In genomic region chr16:11359173-11359572, GRCm38 (mm10) we compare ENCODE assay signal across 32 mouse cellular contexts. TPM values are rescaled to one million over a fixed set of nuclear protein-coding genes. Genes with fewer than 3 reads are reported as not detected.
DNase-seq lines count a peak whose midpoint lies in the region; ATAC-seq and TF ChIP-seq lines count a peak whose summit lies in the region.
"Had no signal": no experiment of that assay in that cellular context is flagged by ENCODE, and none has a peak within 500 bp of the region (broad histone marks: within the 10 kb centered on the region; RNA-seq: fewer than 3 reads in every experiment).

No protein-coding gene starts in this region.

- WGBS in lung, embryonic 15.5 days = 47% methylated on average over 5 of the region's 5 CpGs
- 47% methylated on average over 5 of the region's 5 CpGs for WGBS in stomach, embryonic 15.5 days
- 65% methylated on average over 5 of the region's 5 CpGs for WGBS in intestine, embryonic 15.5 days

- peak overlapping the region; percentile 26; the same call in 1 of the 2 replicates for H3K4me2 ChIP-seq in lung, embryonic 15.5 days
- no peak overlapping the region for H3K4me2 ChIP-seq in stomach, embryonic 15.5 days
- H3K4me2 ChIP-seq in intestine, embryonic 15.5 days (replicated peaks) = no peak overlapping the region
- H3K4me2 ChIP-seq: forebrain, embryonic 13.5 days; heart, embryonic 12.5 days; heart, embryonic 15.5 days; hindbrain, embryonic 13.5 days had no signal

- H3K36me3 ChIP-seq in lung, embryonic 15.5 days = no peaks in the 10 kb centered on the region
- H3K36me3 ChIP-seq in E14TG2a.4 (ENCODE audit: insufficient read depth, low read length) (peaks cover 14% of the 10 kb centered on the region), ES-Bruce4 (ENCODE audit: control insufficient read depth, insufficient read depth, low read length, poor library complexity, severe bottlenecking) (no peaks in the 10 kb centered on the region)
- 0 out of 2 replicates have a peak, but pooled peaks cover 4% of the 10 kb centered on the region for H3K36me3 ChIP-seq in stomach, embryonic 15.5 days
- no peaks in the 10 kb centered on the region for H3K36me3 ChIP-seq in intestine, embryonic 15.5 days
- H3K36me3 ChIP-seq: forebrain, embryonic 10.5 days; heart, embryonic 15.5 days; hindbrain, embryonic 10.5 days had no signal

- no peak for TF ChIP-seq POLR2A in ES-Bruce4 (IDR thresholded peaks at IDR 0.05; ENCODE audit: insufficient read depth, low read length)

- intact Hi-C loops in left cerebral cortex, postnatal 36 days (cut with DNase I) = no loop called here

- H3K27me3 ChIP-seq in lung, embryonic 15.5 days = no peaks in the 10 kb centered on the region
- no peaks in the 10 kb centered on the region for H3K27me3 ChIP-seq in E14TG2a.4 (ENCODE audit: insufficient read depth, low read length)
- no peaks in the 10 kb centered on the region for H3K27me3 ChIP-seq in ES-Bruce4 (ENCODE audit: control insufficient read depth, insufficient read depth, low read length, poor library complexity, severe bottlenecking)
- H3K27me3 ChIP-seq in stomach, embryonic 15.5 days (replicated peaks) = no peaks in the 10 kb centered on the region
- H3K27me3 ChIP-seq in intestine, embryonic 15.5 days (replicated peaks) = no peaks in the 10 kb centered on the region
- H3K27me3 ChIP-seq: forebrain, embryonic 13.5 days; heart, embryonic 12.5 days; heart, embryonic 15.5 days; hindbrain, embryonic 13.5 days had no signal

- ATAC-seq in lung, embryonic 15.5 days (ENCODE audit: borderline replicate concordance, extremely low read depth, low FRiP score, low TSS enrichment) = peak; percentile 39; the same call in 1 of the 2 replicates
- ATAC-seq in stomach, embryonic 15.5 days (ENCODE audit: insufficient read depth, low FRiP score, low read depth) = peak; percentile 35; the same call in 1 of the 2 replicates
- no peak for ATAC-seq in intestine, embryonic 15.5 days
- ATAC-seq: CD4-positive, CD25-positive, alpha-beta regulatory T cell, adult 4 months; forebrain, embryonic 13.5 days; forebrain, embryonic 16.5 days; hindbrain, embryonic 16.5 days had no signal

- TF ChIP-seq CTCF in E14TG2a.4 (conservative IDR thresholded peaks at IDR 0.05; ENCODE audit: low read length) = no peak
- TF ChIP-seq CTCF in ES-Bruce4 (IDR thresholded peaks at IDR 0.05; ENCODE audit: low read depth, low read length) = no peak

- no peaks in the 10 kb centered on the region for H3K9me3 ChIP-seq in lung, embryonic 15.5 days
- H3K9me3 ChIP-seq in E14TG2a.4 (ENCODE audit: low read length) (no peaks in the 10 kb centered on the region), ES-Bruce4 (replicated peaks; ENCODE audit: control insufficient read depth, insufficient read depth, low read length, poor library complexity, severe bottlenecking) (no peaks in the 10 kb centered on the region)
- H3K9me3 ChIP-seq in stomach, embryonic 15.5 days = no peaks in the 10 kb centered on the region
- H3K9me3 ChIP-seq in intestine, embryonic 15.5 days = no peaks in the 10 kb centered on the region
- H3K9me3 ChIP-seq: forebrain, embryonic 10.5 days; forebrain, embryonic 13.5 days; heart, embryonic 15.5 days; hindbrain, embryonic 10.5 days; hindbrain, embryonic 13.5 days had no signal

- no peak overlapping the region for H3K9ac ChIP-seq in lung, embryonic 15.5 days
- 0 out of 2 replicates have a peak overlapping the region, but pooled peaks have one; percentile 29 for H3K9ac ChIP-seq in ES-Bruce4 (ENCODE audit: low read depth, poor library complexity, severe bottlenecking)
- no peak overlapping the region for H3K9ac ChIP-seq in stomach, embryonic 15.5 days
- H3K9ac ChIP-seq in intestine, embryonic 15.5 days = no peak overlapping the region
- H3K9ac ChIP-seq: forebrain, embryonic 13.5 days; heart, embryonic 12.5 days; heart, embryonic 15.5 days; hindbrain, embryonic 13.5 days had no signal

- H3K4me1 ChIP-seq in lung, embryonic 15.5 days = peaks cover 6% of the 10 kb centered on the region; the same call in 1 of the 2 replicates
- H3K4me1 ChIP-seq in E14TG2a.4 (replicated peaks; ENCODE audit: low read depth, low read length) (peaks cover 75% of the 10 kb centered on the region), ES-Bruce4 (ENCODE audit: control insufficient read depth, insufficient read depth, low read length) (peaks cover 13% of the 10 kb centered on the region)
- H3K4me1 ChIP-seq in stomach, embryonic 15.5 days = no peaks in the 10 kb centered on the region
- no peaks in the 10 kb centered on the region for H3K4me1 ChIP-seq in intestine, embryonic 15.5 days (replicated peaks)
- H3K4me1 ChIP-seq: heart, embryonic 12.5 days; heart, embryonic 15.5 days had no signal

- peak overlapping the region; percentile 67 for H3K27ac ChIP-seq in lung, embryonic 15.5 days
- peak overlapping the region; percentile 91 for H3K27ac ChIP-seq in ES-Bruce4 (ENCODE audit: insufficient read depth, low read length)
- H3K27ac ChIP-seq in stomach, embryonic 15.5 days = peak overlapping the region; percentile 28; the same call in 1 of the 2 replicates
- no peak overlapping the region for H3K27ac ChIP-seq in intestine, embryonic 15.5 days
- H3K27ac ChIP-seq: forebrain, embryonic 13.5 days; gastrocnemius, adult 2 months; heart, embryonic 15.5 days; hindbrain, embryonic 10.5 days; hindbrain, embryonic 13.5 days had no signal

- no peak overlapping the region for H3K4me3 ChIP-seq in lung, embryonic 15.5 days
- H3K4me3 ChIP-seq in E14TG2a.4 (replicated peaks; ENCODE audit: low read length) (peak overlapping the region; percentile 63), ES-Bruce4 (ENCODE audit: low read depth, low read length) (no peak overlapping the region)
- H3K4me3 ChIP-seq in stomach, embryonic 15.5 days (replicated peaks) = no peak overlapping the region
- no peak overlapping the region for H3K4me3 ChIP-seq in intestine, embryonic 15.5 days (replicated peaks)
- H3K4me3 ChIP-seq: forebrain, embryonic 10.5 days; forebrain, embryonic 13.5 days; gastrocnemius, adult 2 months; heart, embryonic 12.5 days; heart, embryonic 15.5 days; hindbrain, embryonic 10.5 days; hindbrain, embryonic 13.5 days had no signal

- no peak for DNase-seq in lung, adult 18-20 months
- DNase-seq in cerebellum, adult 11-12 months = no peak
- DNase-seq in left cerebral cortex, postnatal 36 days (ENCODE audit: low spot score in 2 of 2) = no peak
- DNase-seq: adrenal gland, adult 2 months; adrenal gland, postnatal 14 days; cerebellum, adult 11 months; cerebellum, adult 9-10 months; cerebellum, postnatal 14 days; gastrocnemius, adult 2 months; gastrocnemius, postnatal 14 days; heart, adult 18-20 months; heart, postnatal 10 days; heart, postnatal 36 days had no signal

- TF ChIP-seq EP300 in ES-Bruce4 (IDR thresholded peaks at IDR 0.05; ENCODE audit: insufficient read depth, low read depth, low read length) = no peak

RNA-seq across cellular contexts. Expression of gene Snx29, which starts 36.5 kb away (rescaled TPM):
- 8.0 and 12.6 TPM in 2 replicates for polyA plus RNA-seq in lung, embryonic 15.5 days (2015; fragmentation: Nextera tagmentation; extraction: Ambion mirVana)
- 9.2 and 10.5 TPM in 2 replicates for polyA plus RNA-seq in ES-Bruce4 (2011; ENCODE audit: insufficient read depth, insufficient read length, low read depth, missing spikeins)
- polyA plus RNA-seq in stomach, embryonic 15.5 days (2015; fragmentation: Nextera tagmentation; extraction: Ambion mirVana) = 10.1 and 10.4 TPM in 2 replicates
- 5.7 and 7.8 TPM in 2 replicates for polyA plus RNA-seq in intestine, embryonic 15.5 days (2015; fragmentation: Nextera tagmentation; extraction: Ambion mirVana)
- 10 to 100 TPM; 18.0 to 26.7 TPM for total RNA-seq in left cerebral cortex, postnatal 36 days (2021)

RNA-seq across cellular contexts. Expression of gene Tnfrsf17, which starts 45.6 kb away (rescaled TPM):
- polyA plus RNA-seq in lung, embryonic 15.5 days (2015; fragmentation: Nextera tagmentation; extraction: Ambion mirVana) = not detected in 2 replicates
- polyA plus RNA-seq in ES-Bruce4 (2011; ENCODE audit: insufficient read depth, insufficient read length, low read depth, missing spikeins) = not detected in 2 replicates
- not detected in 2 replicates for polyA plus RNA-seq in stomach, embryonic 15.5 days (2015; fragmentation: Nextera tagmentation; extraction: Ambion mirVana)
- polyA plus RNA-seq in intestine, embryonic 15.5 days (2015; fragmentation: Nextera tagmentation; extraction: Ambion mirVana) = not detected in 2 replicates
- under 1 TPM; 0.68 to 0.81 TPM for total RNA-seq in left cerebral cortex, postnatal 36 days (2021)
- total RNA-seq: adrenal gland, adult 2 months; adrenal gland, postnatal 14 days; adrenal gland, postnatal 4 days; gastrocnemius, adult 2 months; gastrocnemius, postnatal 14 days; heart, adult 18-20 months; heart, postnatal 10 days; heart, postnatal 36 days; MEL had no signal
- polyA plus RNA-seq: adrenal gland, adult 2 months; C2C12; CD4-positive, CD25-positive, alpha-beta regulatory T cell, adult 4 months; embryonic facial prominence, embryonic 11.5 days; embryonic facial prominence, embryonic 14.5 days; forebrain, embryonic 10.5 days; forebrain, embryonic 16.5 days; heart, embryonic 12.5 days; hindbrain, embryonic 10.5 days; hindbrain, embryonic 13.5 days had no signal
